In the genomic region with DNA sequence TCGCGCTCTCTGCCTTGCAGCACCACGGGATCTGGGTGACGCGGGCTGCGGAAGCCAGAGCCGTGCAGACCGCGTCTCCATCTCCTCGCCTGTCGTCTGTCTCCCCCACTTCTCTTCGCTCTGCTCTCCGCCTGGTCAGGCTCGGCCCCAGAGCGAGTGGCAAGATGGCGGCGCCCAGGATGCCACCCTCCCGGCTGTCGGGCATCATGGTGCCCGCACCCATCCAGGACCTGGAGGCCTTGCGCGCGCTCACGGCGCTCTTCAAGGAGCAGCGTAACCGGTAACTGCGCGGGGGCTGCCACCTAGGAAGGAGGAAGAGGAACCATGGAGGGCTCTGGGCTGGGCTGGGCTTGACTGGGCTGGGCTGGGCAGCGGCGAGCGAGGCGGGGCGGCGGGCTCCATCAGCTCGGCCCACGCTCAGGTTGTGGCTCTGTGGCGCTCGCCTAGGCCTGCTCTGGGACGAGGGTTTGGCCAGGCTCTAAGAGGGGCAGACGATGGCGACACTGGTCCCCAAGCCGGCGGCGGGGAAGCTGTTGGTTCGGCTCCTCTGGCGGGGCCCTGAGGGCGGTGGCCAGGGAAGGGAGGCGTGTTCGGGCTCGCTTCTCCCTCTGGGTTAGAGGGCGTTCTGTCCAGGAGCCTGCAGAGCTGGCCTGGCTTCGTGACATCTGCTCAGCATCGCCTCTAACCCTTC, we compare ENCODE assay signal across 8 mouse cellular contexts. TPM values are rescaled to one million over a fixed set of nuclear protein-coding genes. Genes with fewer than 3 reads are reported as not detected.
DNase-seq lines count a peak whose midpoint lies in the region; ATAC-seq and TF ChIP-seq lines count a peak whose summit lies in the region.

No protein-coding gene starts in this region.

- H3K4me3 ChIP-seq in embryonic facial prominence, embryonic 12.5 days: peak overlapping the region; percentile 98
- peak overlapping the region; percentile 99 for H3K4me3 ChIP-seq in limb, embryonic 11.5 days (ENCODE audit: low read depth, low read length)
- peak overlapping the region; percentile 96 for H3K4me3 ChIP-seq in midbrain, embryonic 13.5 days (replicated peaks)
- peak overlapping the region; percentile 93 for H3K4me3 ChIP-seq in small intestine, adult 2 months (ENCODE audit: low read depth, low read length)

- under 1% methylated on average over 53 of the region's 54 CpGs for WGBS in embryonic facial prominence, embryonic 12.5 days
- WGBS in limb, embryonic 11.5 days: under 1% methylated on average over 53 of the region's 54 CpGs
- WGBS in midbrain, embryonic 13.5 days: under 1% methylated on average over 51 of the region's 54 CpGs
- under 1% methylated on average over 54 of the region's 54 CpGs for WGBS in small intestine, adult 2 months

- H3K4me2 ChIP-seq in embryonic facial prominence, embryonic 12.5 days (replicated peaks): peak overlapping the region; percentile 77
- peak overlapping the region; percentile 63 for H3K4me2 ChIP-seq in limb, embryonic 11.5 days (ENCODE audit: low read depth, severe bottlenecking)
- peak overlapping the region; percentile 79 for H3K4me2 ChIP-seq in midbrain, embryonic 13.5 days (replicated peaks)

- no peaks in the 10 kb centered on the region for H3K9me3 ChIP-seq in embryonic facial prominence, embryonic 12.5 days
- H3K9me3 ChIP-seq in limb, embryonic 11.5 days (ENCODE audit: control insufficient read depth, low read length): no peaks in the 10 kb centered on the region
- H3K9me3 ChIP-seq in midbrain, embryonic 13.5 days: no peaks in the 10 kb centered on the region

- no peaks in the 10 kb centered on the region for H3K27me3 ChIP-seq in embryonic facial prominence, embryonic 12.5 days
- no peaks in the 10 kb centered on the region for H3K27me3 ChIP-seq in limb, embryonic 11.5 days (ENCODE audit: control insufficient read depth, insufficient read depth, low read length)
- no peaks in the 10 kb centered on the region for H3K27me3 ChIP-seq in midbrain, embryonic 13.5 days
- no peaks in the 10 kb centered on the region for H3K27me3 ChIP-seq in small intestine, adult 2 months (ENCODE audit: control insufficient read depth, insufficient read depth, low read length)

- peak; percentile 57; the same call in 1 of the 2 replicates for TF ChIP-seq POLR2A in small intestine, adult 2 months (IDR thresholded peaks at IDR 0.05; ENCODE audit: low read depth, low read length)

- ATAC-seq in embryonic facial prominence, embryonic 12.5 days (ENCODE audit: insufficient number of reproducible peaks, insufficient read depth, low FRiP score, low TSS enrichment): peak; percentile 93
- peak; percentile 94 for ATAC-seq in limb, embryonic 11.5 days (ENCODE audit: insufficient number of reproducible peaks, low FRiP score, low TSS enrichment, low read depth)
- peak; percentile 97 for ATAC-seq in midbrain, embryonic 13.5 days

- peak overlapping the region; percentile 97 for H3K27ac ChIP-seq in embryonic facial prominence, embryonic 12.5 days
- peak overlapping the region; percentile 87 for H3K27ac ChIP-seq in limb, embryonic 11.5 days (replicated peaks; ENCODE audit: low read depth, low read length)
- H3K27ac ChIP-seq in midbrain, embryonic 13.5 days: peak overlapping the region; percentile 96
- peak overlapping the region; percentile 72 for H3K27ac ChIP-seq in small intestine, adult 2 months (ENCODE audit: insufficient read depth, low read depth, low read length)

- no peak for TF ChIP-seq CTCF in small intestine, adult 2 months (IDR thresholded peaks at IDR 0.05; ENCODE audit: extremely low read depth, insufficient read length, insufficient replicate concordance, low read depth, low read length)

- no peaks in the 10 kb centered on the region for H3K36me3 ChIP-seq in embryonic facial prominence, embryonic 12.5 days
- no peaks in the 10 kb centered on the region for H3K36me3 ChIP-seq in limb, embryonic 11.5 days (ENCODE audit: control insufficient read depth, insufficient read depth, low read length)
- H3K36me3 ChIP-seq in midbrain, embryonic 13.5 days: no peaks in the 10 kb centered on the region
- no peaks in the 10 kb centered on the region for H3K36me3 ChIP-seq in small intestine, adult 2 months (ENCODE audit: control insufficient read depth, insufficient read depth, low read length)

- H3K9ac ChIP-seq in embryonic facial prominence, embryonic 12.5 days: peak overlapping the region; percentile 86
- peak overlapping the region; percentile 83 for H3K9ac ChIP-seq in limb, embryonic 11.5 days (ENCODE audit: low read length)
- peak overlapping the region; percentile 96 for H3K9ac ChIP-seq in midbrain, embryonic 13.5 days (replicated peaks)

- H3K4me1 ChIP-seq in embryonic facial prominence, embryonic 12.5 days: peaks cover 5% of the 10 kb centered on the region
- H3K4me1 ChIP-seq in limb, embryonic 11.5 days (ENCODE audit: control insufficient read depth, insufficient read depth, low read length): peaks cover 3% of the 10 kb centered on the region; the same call in 1 of the 2 replicates
- peaks cover 31% of the 10 kb centered on the region for H3K4me1 ChIP-seq in midbrain, embryonic 13.5 days (replicated peaks)
- peaks cover 5% of the 10 kb centered on the region; the same call in 1 of the 2 replicates for H3K4me1 ChIP-seq in small intestine, adult 2 months (ENCODE audit: control insufficient read depth, insufficient read depth, insufficient read length, low read length)

- peak; percentile 88 for DNase-seq in 3134 (ENCODE audit: extremely low read depth, insufficient read length, low spot score)
- peak; percentile 69 for DNase-seq in adrenal gland, postnatal 25 days
- DNase-seq in heart, adult 18-20 months: peak; percentile 73 to 79
- DNase-seq in kidney, adult 18-20 months: peak; percentile 84
- peak; percentile 89 for DNase-seq in limb, embryonic 11.5 days (ENCODE audit: low spot score)

RNA-seq across cellular contexts. Expression of a gene that starts 0.4 kb away (rescaled TPM):
- total RNA-seq in adrenal gland, postnatal 25 days (2021): 128 and 131 TPM in 2 replicates
- 336 and 345 TPM in 2 replicates for polyA plus RNA-seq in embryonic facial prominence, embryonic 12.5 days (2016; fragmentation: Nextera tagmentation; extraction: Ambion mirVana)
- total RNA-seq in heart, adult 18-20 months (2021): 10 to 100 TPM; 74.1 to 76.3 TPM
- polyA plus RNA-seq in limb, embryonic 11.5 days (2014; fragmentation: Nextera tagmentation; extraction: Ambion mirVana): 318 and 331 TPM in 2 replicates
- 513 and 524 TPM in 2 replicates for polyA plus RNA-seq in midbrain, embryonic 13.5 days (2015; fragmentation: Nextera tagmentation; extraction: Ambion mirVana)
- 13.7 and 14.5 TPM in 2 replicates for polyA plus RNA-seq in small intestine, adult 2 months (2012; rRNA removed)

Comparison
In these comparisons a context has a peak if more than half of its experiments do, and no peak if none do; other contexts are left out.
1. Peak in every context shown above with its lines: DNase-seq, ATAC-seq, H3K4me3 ChIP-seq and H3K27ac ChIP-seq.
2. RNA of a gene that starts 0.4 kb away (polyA plus RNA-seq): 513 to 524 TPM in midbrain, embryonic 13.5 days, 336 to 345 TPM in embryonic facial prominence, embryonic 12.5 days and 318 to 331 TPM in limb, embryonic 11.5 days; 13.7 to 14.5 TPM in small intestine, adult 2 months; every median in the first group is over 10 times any median in the second.